Mouse (Mus musculus) granulocyte monocyte progenitor cell, adult 5-6 weeks (primary cell): ENCODE measurements around the gene Rfx1. TPM values are rescaled to one million over a fixed set of nuclear protein-coding genes. Genes with fewer than 3 reads are reported as not detected.

Experiments
- ATAC-seq: replicated peaks from 2 replicates; pipeline ENCODE4 v1.8.0; 2016; ENCODE audit warnings: mild to moderate bottlenecking, moderate TSS enrichment, inconsistent platforms; ENCODE audit not compliant: poor library complexity, severe bottlenecking
- total RNA-seq, 2 experiments: library from RNA; stranded (forward) in 1 of 2; stranded (reverse) in 1 of 2; fragments of 200-712, 200-1000 nt in 1 of 2; fragments of >200 nt in 1 of 2; fragmentation: Nextera tagmentation in 1 of 2; gene quantifications; 2 replicates each; pipeline ENCODE4 v1.2.3; 2014 to 2017

Rfx1 gene
- total RNA-seq, 2 experiments from 2014 or later: 4.3 to 6.9 TPM

DNA sequence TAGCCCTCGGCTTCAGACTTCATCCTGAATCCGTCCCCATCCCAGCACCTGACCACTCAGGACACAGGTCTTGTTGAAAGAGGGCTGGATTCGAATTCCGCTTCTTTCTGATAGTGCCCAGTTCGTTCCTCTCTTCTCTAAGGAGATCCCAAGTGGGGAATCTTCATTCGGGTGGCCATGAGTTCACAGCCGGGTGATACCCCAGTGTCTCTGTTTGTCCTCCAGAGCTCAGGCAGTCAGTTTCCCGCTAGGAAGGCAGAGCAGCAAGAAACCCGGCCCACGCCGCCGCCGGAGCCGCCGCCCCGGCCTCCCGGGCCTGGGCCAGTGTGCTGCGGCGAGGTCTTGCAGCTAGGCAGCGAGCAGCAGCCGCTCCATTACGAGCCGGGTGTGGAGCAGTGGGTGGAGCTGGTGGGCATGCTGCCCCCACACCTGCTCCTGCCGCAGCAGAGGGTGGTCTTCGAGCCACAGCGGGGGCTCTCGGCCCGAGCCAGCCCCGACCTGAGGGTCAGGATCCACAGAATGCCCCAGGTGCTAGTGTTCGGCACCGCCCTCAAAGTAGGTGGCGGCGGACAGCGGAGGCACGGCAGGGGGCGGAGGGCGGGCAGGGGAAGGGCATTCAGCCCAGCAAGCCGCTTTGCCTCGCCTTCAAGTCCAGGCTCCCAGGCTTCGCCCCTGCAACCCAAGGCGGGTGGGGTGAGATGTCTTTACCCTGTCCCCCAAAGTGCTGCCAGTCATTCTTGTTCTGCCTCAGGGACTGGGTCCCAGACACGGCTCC is 17.9 kb downstream of the Rfx1 start:
- no peak for ATAC-seq

DNA sequence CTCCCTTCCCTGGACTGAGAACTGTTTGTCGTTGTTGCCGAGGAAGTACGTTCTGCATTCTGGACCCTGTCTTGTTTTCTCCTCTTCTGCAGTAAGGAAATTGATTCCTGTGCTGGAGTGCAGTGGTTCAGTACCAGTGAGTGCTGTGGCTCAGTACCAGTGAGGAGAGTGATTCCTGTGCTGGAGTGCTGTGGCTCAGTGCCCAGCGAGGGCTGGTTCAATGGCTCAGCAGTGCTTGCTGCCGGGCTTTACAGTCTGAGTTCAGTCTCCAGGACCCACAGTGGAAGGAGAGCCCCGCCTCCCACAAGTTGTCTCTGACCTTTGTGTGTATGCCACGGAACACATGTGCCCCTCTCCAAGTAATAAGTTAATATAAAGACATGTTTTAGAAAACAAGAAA is 20.5 kb downstream of the Rfx1 start:
- no peak for ATAC-seq

DNA sequence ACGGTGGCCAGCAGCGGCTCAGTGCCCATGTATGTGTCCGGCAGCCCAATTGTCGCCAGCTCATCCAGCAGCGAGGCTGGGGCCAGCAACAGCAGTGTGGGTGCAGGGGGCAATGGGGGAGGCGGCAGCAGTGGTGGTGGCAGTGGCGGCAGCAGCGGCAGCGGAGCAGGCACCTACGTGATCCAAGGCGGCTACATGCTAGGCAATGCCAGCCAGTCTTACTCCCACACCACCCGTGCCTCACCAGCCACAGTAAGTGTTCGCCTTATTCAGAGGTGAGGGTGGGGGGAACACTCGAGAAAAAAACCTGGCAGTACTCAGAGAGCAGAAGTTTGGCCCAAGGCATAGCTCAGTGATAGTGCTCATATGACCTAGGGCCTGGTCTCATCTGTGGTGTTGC is 21.2 kb downstream of the Rfx1 start:
- ATAC-seq: no peak

DNA sequence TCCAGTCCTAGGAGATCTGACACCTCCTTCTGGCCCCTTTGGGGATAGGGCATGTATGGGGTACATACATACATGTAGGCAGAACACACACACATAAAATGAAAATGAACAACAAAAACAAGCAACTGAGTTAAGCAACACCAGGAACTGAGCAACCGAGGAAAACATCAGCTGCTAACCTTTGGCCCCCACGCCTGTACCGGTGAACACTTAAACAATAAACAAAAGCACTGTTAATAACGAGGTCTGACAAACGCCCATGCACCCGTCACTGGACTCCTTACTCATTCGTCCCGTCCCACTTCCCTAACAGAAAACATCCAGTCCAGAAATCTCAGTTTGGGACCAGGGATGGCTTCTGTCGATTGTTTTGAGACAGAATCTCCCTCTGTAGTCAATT is 22.6 kb downstream of the Rfx1 start:
- ATAC-seq: no peak

DNA sequence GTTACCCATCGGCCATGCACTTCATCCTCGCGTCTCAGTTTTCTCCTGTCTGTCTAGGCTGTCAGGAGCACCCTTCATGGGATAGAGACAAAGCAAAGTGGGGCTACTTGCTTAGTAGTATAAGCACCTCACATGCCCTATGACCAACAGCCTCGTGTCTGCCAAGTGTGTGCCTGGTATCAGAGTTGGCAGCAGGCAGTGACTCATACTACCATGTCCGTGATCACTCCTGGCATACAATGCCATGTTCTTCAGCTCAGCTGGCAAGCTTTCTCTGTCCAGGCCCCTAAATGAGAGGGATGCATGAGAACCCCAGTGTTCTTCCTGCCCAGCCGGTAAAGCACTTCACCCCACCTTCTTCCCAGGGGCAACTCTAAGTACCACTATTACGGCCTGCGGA is 24.0 kb downstream of the Rfx1 start:
- no peak for ATAC-seq

DNA sequence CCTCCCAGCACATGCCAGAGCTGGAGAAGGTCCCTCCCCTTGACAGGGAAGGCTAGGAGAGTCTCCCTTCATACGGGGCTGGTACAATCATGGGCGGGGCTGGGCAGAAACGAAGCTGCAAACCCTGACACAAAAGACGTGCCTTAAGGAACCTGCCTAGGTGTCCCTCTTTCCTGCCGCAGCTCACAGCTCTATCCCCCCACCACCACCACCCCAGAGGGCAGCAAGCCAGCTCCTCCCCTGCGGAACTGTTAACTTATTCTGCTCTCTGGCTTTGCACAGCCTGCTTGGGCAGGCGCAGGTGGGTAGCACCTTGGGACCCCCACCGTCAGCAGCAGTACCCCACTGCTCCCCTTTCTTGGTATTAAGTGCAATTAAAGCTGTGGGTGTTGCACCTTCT is 29.4 kb downstream of the Rfx1 start:
- no peak for ATAC-seq

DNA sequence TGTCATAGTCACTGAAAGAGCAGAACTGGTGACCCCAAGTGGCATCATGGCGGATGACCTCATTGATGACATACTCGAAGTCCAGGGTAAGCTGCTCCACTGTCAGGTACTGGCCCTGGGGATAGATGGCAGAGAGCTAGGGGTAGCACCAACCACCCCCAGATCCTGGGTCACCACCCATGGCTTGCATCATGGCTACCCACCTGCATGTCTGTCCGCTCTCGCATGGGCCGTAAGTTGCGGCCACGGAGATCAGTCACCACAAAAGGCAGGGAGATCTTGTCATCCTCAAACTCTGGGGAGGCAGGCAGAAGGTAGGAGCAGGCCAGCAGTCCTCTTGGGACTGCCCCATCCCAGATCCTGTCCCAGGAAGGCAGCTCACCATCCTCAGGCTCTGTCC is 31.7 kb downstream of the Rfx1 start:
- ATAC-seq: no peak

DNA sequence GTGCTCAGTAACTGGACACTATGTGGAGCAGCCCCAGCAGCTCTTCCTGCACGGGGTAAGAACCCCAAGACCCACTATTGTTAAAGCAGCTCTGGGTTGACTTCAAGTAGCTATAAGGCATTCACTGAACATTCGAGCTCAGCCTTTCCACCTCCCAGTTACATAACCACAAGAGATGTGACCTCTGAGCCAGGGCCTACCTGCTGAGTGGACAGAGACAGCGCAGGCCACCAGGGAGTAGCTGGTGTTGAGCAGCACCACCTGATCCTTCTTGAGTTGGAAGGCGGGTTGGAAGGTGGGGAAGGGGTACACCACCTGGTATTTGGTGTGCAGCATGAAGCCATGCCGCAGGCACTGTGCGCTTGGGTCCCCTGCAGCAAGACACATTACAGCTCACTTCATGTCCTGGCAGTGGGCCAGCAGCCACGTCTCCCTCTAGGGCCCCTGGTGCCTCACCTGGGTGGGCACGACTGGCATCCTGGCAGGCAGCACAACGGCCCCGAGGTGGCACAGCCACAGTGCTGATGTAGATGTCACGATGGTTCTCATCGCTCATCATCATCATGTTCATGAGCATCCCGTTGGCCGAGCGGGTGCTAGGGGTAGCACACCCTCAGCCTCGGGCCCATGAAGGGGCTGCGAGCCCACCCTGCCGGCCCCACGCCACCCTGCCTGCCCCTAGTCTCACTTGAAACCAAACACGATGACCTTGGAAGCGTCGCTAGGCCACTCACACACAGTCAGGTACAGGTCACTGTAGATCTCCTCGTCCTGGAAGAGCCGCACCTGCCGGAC is 35.0 kb downstream of the Rfx1 start:
- no peak for ATAC-seq

DNA sequence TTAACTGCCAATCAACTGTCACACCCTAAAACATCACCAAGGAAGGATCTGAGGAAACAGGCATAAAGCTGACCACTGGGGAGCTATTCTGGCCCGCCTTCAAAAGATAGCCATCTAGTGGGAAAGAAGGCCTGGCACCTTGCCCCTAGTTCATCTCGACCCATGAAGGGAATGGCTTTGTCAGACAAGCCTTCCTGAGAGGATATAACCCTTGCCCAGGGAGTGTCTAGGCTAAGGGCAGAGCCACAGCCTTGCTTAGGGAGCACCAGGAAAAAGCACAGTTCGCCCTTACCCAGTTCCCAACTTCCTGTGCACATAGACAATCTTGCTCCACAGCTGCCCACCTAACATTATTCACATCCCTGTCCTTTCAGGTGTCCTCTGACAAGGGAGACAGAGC is 37.0 kb downstream of the Rfx1 start:
- ATAC-seq: no peak

DNA sequence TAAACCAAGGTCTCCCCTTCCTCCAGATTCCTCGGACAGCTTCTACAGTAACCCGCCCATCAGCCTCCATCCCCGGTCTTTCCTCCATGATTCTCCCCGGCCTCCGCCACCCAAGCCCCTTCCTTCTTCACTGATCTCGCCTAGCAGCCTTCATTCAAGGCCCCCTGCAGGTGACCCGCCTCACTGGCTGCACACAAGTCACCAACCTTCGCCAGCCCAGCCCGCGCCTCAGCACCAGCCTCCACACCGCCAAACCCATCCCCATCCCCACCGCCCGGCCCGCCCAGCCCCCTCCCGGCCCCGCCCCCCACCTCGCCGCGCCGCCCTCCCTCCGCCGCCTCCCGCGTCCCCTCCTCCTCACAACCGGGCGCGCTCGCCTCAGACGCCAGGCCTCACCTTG is 37.6 kb downstream of the Rfx1 start:
- peak; percentile 63 for ATAC-seq

DNA sequence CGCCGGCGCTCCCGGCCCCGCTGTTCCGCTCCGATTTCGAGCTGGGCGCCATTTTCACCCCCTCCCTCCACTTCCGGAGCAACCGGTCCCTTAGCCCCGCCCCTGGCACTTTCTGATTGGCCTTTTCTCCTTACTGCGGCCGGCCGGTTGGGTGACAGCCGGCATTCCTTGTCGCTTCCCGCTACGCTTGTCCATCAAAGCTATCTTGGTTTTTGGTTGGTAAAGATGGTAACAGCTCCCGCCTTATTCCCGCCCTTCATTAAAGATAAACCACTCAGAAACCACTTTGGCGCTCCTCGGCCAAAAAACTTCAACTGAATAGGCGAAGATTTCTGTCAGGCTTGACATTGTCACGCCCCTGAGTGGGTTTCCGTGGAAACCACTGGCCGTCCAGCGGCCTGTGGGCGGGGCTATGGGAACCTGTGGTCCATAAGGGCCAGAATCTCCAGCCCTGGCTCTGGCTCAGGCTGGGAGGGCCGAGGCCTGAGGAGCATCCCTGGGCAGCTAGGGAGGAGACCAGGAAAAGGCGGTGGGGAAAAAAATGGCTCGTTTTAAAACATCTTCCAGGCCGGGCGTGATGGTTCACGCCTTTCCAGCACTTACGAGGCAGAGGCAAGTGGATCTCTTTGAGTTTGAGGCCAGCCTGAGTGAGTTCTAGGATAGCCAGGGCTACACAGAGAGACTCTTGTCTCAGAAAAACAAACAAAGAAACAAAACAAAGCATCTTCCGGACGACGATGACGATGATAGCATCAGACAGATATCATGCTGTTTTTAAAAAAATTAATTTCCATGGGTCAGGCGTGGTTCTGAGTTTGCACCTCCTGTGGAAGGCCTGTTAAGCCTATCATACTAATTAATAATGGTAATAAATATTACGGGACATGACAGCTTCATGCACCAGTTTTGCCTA is 38.3 kb downstream of the Rfx1 start, which contains the start of gene Dcaf15:
Gene Dcaf15 (minus strand): TSS at position 72 of the 913 bp plus-strand sequence.
- ATAC-seq: peak; percentile 94

DNA sequence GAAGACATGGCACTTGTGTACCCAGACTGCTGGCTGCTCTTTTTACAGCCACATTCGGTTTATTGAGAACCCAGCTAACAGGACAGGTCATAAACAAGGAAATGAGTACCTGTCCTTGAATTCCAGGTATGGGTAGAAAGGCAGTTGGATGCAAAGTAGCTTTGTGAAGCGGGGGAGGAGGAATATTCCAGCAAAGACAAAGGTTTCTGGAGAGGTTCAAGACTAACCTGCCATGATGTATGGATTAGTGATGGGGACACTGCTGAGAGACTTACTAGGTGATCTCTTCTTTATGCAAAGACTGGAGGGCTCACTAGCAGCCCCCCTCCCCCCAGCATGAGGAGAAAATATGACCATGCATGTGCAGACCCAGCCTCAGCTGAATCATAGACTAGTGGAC is 39.0 kb downstream of the Rfx1 start:
- no peak for ATAC-seq

DNA sequence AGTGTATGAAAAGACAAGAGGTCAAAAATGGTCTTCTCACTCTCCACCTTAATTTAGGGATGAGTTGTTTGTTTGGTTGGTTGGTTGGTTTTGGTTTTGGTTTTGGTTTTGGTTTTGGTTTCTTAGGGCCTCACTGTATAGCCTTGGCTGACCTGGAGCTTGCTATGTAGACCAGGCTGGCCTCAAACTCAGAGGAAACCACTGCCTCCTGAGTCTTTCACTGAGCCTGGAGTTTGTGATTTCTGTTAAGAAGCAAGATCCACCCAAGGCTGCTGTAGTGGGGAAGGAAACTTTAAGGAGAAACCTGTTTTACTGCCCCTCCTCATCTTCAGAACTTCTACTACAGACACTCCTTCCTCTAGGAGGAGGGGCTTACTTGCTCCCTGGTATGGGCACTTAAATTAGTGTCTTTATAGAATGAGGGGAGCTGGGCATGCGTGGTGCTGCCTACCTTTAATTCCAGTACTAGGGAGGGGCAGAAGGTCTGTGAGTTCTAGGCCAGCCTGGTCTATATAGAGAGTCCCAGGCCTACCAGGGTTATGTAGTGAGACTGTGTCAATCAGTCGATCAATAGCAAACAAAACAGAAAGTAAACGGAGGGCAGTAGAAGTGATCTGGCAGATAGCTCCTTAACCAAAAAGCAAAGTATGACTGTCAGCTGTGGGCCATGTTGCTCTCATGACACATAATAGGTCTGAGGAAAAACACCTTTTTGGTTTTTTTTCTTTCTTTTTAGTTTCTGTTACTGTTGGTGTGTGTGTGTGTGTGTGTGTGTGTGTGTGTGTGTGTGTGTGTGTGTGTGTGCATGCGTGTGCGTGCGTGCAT is 39.8 kb downstream of the Rfx1 start:
- ATAC-seq: no peak

DNA sequence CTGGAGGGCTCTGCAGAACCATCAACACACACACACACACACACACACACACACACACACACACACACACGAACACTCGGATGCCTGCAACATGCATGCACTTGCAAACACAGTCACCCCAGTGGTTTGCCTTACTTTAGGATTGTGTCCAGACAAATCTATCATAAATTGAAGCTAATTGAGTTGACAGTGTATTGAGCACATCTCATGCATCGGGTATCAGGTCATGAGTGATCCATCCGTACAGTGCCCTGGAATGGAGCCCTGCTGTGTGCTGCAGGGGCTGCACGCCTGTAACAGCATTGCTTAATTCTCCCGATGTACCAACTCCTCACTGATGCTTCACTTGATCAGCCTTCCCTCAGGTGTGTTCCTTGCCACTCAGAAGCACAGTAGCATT is 49.0 kb downstream of the Rfx1 start:
- no peak for ATAC-seq

DNA sequence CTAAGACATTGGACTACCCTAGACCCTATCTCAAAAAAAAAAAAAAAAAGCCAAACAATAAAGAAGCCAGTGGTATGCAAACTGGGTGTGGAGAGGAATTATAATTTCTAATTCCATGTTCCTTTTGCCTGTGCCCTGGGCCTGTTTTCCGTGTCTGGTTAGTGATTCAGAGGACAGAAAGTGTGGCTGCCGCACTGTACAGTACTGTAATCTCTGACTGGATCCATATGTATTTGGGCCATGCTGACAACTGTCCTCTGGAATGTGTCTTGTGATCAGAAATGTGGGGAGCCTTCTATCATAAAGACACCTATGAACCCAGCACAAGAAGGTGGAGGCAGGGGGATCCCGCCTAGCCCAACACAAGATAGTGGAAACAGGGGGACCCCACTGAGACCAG is 55.5 kb downstream of the Rfx1 start:
- no peak for ATAC-seq

DNA sequence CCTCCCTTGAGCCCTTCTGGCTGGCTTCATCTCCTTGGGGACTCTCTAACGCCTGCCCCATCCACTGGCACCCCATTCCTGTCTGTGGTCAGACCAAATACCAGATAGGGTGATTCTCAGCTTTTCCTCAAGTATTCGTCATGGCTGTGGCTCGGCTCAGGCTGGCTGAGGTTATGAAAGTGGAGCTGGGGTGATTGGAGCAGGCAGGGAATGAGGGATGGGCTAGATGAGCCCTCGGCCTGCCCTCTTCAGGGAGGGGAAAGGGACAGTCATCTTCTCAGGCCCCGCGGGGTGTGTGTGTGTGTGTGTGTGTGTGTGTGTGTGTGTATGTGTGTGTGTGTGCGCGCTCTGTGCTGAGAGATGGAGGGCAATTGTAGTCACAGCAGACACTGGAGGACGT is 59.0 kb downstream of the Rfx1 start, which contains the start of gene Podnl1:
Gene Podnl1 (plus strand): TSS at position 334 of the 400 bp plus-strand sequence.
- ATAC-seq: peak; percentile 30; the same call in 1 of the 2 replicates

DNA sequence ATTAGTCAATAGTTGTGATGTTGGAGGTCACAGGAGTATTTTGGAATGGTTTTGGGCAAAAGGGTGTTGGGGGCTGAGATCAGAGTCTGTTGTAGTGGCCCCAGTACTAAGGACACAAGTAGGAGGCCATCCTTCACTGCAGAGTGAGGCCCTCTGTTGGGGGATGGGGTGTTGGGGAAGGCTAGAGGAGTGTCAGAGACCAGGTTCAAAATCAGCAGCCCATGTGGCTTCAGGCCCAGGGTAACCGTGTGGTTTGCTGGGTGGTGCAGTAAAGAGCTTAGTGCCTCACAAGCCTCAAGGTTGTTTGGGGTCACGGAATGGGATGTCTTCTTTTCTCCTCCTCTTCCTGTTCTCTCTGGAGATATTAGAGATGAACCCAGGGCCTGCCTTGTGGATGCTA is 60.1 kb downstream of the Rfx1 start:
- ATAC-seq: peak; percentile 13; the same call in 1 of the 2 replicates

DNA sequence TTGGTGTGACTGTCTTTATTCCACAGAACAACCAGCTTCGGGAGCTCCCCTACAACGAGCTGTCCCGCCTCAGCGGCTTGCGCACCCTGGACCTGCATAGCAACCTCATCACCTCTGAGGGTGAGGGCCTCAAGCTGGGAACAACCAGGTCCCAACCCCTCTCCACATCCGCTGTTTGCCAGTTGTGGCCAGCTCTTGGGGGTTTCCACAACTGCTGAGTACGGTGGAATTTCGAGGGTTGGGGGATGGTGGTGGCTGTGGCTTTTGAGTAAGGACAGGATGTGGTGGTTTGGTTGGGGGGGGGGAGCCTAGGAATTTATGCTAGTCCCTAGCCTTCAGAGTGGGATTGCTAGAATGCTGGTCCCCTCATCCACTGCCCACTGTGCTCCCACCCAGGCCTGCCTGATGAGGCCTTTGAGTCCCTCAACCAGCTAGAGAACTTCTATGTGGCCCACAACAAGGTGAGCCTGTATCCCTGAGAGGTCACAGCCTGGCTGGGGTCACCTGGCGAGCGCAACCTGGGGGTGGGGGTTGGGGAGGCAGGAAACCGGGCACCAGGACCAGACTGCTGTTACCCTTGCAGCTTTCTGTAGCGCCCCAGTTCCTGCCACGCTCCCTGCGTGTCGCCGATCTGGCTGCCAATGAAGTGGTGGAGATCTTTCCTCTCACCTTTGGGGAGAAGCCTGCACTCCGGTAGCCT is 60.7 kb downstream of the Rfx1 start:
- peak; percentile 60 for ATAC-seq

DNA sequence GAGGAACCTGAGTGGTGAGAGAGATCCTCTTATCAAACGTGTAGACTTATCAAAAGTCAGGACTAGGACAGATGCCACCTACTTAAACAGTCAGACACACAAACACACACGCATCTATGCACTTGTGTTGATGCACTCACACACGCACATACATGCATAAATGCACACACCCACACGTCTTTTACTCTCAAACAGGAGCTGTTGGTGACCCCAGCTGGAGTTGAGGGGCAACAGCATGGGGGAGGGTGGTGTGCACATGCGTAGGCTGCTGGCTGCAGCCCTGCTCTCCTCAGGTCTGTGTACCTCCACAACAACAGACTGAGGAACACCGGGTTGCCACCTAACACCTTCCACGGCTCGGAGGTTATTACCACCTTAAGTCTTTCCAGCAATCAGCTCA is 61.6 kb downstream of the Rfx1 start:
- no peak for ATAC-seq
